Mouse (Mus musculus) layer of hippocampus, adult 11-12 months (tissue): ENCODE results near the gene Chrm3.
A peak's percentile ranks its signal among the peaks of the same experiment; 100 is the strongest.
"Not testable (repeated sequence)": the region's sequence is repeated elsewhere in the genome, so short reads cannot be mapped to it uniquely, and the experiment has no call there.

Source experiments
- DNase-seq: peaks from one replicate; pipeline ENCODE4 v3.0.0; 2022; ENCODE audit warnings: low spot score

Chrm3 gene

DNA sequence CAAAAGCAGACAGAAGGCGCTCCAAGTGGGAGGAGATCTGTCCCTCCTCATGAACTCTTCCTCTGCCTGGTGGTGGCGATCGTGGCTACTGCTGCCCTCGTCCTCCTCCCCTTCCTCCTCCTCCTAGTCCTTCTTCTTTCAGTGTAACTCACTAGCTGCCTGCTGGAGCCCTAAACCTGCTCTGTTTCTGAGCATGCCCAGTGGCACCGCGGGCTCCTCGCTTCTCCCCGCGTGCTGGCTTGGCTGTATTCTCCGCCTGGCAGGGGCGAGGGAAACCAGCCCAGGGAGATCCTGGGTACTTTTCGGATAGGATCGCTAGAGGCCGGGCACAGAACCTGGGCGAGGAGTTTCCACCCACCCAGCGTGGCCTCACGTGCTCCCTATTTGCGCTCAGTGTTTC lies at the start of gene Chrm3:
Gene Chrm3 (minus strand): TSS at position 71 of the 400 bp plus-strand sequence.
- DNase-seq: peak; percentile 54

DNA sequence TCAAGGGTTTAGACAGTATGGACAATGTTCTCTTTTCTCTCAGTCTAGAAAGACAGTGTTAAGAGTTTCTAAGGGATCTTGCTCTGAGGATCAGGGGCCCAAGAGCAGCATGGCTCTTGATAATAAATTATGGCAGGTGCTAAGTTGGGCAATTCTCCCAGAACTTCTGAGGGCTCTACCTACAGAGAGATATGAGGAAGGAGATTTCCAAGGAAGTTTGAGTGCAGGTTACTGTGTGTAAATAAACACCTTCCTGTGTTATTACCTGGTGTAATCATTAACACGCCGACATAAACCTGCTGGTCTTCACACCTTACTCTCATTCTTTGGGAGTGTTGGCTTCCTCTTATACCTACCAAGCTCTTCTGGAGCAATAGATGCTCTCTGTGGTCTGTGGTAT lies 33.7 kb upstream of the Chrm3 start:
- no peak for DNase-seq

- not testable (repeated sequence) for DNase-seq
Observed at GRCm38 (mm10) chr13:10375487-10375886, 14.8 kb upstream of the Chrm3 start.

GRCm38 (mm10) chr13:10360199-10360694 lies 400 bp downstream of the Chrm3 start:
- DNase-seq: peak; percentile 8

DNA sequence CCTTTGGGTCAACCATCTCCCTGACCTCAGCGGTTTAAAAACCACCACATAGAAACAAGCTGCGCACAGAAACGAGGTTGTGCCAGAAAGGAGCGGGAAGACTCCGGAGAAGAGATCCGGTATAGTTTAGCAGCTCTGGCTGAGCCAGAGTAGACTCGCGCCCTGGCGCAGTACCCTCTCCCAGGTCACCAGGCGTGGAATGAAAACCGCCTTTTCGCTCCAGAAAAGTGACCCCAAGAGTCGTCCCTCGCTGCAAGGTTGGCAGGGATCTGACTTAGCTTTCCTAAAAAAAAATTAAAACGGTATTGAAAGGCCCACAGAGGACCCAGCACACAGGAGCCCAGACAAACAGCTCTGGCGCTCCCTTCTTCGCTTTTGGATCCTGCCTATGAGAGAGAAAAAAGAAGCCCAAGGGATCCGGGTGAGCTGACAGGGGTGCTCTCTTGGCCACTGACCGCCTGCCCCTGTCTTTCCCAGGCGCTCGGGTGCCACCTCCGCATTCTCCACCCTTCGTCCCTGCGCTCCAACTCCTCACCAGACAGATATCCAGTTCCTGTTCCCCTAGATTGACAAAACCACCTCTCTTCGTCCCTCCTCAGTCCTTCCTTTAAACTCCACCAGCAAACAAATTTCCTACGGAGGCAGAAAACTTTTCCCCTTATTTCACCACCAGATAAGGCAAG lies 990 bp downstream of the Chrm3 start:
- no peak for DNase-seq

- no peak for DNase-seq
Observed at GRCm38 (mm10) chr13:10355796-10356195, 4.9 kb downstream of the Chrm3 start.

DNA sequence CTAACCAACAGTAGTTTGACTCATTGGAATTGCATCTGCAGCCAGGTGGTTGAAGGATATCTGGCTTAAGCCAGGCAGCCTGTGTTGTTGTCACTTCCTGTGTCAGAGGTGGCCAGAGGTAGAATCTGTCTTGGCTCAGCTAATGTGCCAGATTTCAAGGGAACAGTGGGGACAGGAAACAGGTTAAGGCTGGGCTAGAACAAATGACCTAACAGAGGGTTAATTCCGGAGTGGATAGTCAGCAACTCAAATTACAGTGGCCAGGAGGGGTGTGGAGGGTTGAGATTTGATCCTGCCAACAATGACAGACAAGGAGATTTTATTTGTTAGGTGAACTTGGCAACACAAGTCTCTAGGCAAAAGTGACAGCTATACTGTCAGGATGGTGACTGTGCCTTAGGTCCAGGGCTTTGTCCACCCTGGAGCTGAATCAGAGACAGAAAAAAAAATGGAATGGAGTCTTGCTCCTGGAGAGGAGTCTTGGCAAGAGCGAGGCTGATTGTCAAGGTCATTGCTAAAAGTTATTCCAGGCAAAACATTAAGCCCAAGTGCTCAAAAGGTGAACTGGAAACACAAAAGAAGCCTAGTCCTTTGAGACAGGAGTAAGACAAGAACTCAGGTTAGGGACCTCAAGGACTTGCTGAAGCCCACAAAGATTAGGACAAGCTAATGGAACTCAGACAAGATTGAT lies 5.6 kb downstream of the Chrm3 start:
- no peak for DNase-seq

- DNase-seq: no peak
Observed at GRCm38 (mm10) chr13:10352141-10352540, 8.5 kb downstream of the Chrm3 start.

DNA sequence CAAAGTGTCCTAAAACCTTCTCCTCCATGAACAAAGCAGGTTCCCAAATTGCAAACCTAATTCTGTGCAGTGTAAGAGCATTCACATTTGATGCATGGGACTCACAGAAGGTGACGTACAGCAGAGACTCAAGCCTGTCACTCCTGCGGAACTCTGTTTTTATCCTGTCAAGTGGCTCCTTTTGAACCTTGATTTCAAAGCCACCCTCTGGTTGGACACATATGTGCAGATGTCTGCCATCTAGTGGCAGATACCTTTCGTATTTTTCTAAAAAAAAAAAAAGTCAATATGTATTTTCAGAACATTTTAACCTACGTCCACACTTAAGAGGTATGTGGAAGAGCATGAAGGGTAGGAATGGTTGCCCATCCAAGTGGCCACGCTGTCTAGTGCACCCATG lies 16.3 kb downstream of the Chrm3 start:
- DNase-seq: no peak

GRCm38 (mm10) chr13:10335558-10335957 lies 25.1 kb downstream of the Chrm3 start:
- DNase-seq: no peak

GRCm38 (mm10) chr13:10332762-10333161 lies 27.9 kb downstream of the Chrm3 start:
- no peak for DNase-seq

DNA sequence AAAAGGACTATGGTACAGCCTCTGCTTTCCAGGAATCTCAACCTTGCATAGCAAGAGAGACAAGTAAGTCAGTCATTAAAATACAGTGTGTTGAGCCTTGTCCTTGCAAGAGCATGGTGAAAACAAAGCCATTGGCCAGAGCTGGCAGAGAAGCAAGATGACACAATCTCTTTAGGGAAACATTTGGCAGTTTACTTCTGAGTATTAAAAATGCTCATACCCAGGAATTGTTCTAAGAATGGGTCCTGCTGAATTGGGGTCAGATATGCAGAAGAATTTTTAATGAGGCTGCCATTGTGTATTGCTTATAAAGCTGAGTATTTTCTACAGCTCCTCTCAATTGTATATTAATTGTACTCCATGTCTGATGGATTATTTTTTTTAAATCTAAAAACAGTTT lies 50.8 kb downstream of the Chrm3 start:
- DNase-seq: no peak

- DNase-seq: no peak
Observed at GRCm38 (mm10) chr13:10295160-10295559, 65.5 kb downstream of the Chrm3 start.

DNA sequence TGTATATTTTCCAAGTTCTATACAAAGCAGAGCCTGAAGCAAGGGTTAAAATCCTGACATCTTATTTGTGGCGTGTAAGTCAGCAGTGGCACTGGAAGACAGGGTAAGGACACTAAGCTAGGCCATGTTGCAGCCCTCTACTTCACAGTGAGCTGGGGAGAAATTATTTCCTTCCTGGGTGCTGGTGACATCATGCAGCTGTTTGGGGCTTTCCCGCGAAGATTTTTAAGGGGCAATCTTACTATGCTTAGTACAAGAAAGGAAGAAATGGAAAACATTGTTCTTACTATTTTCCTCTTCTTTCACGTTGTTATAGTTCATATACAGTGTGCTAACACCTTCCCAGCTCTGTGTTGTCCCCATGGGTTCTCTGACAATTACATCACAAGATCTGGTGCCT lies 76.3 kb downstream of the Chrm3 start:
- no peak for DNase-seq

GRCm38 (mm10) chr13:10274907-10275306 lies 85.7 kb downstream of the Chrm3 start:
- no peak for DNase-seq

- DNase-seq: no peak
Observed at GRCm38 (mm10) chr13:10263784-10264183, 96.9 kb downstream of the Chrm3 start.

DNA sequence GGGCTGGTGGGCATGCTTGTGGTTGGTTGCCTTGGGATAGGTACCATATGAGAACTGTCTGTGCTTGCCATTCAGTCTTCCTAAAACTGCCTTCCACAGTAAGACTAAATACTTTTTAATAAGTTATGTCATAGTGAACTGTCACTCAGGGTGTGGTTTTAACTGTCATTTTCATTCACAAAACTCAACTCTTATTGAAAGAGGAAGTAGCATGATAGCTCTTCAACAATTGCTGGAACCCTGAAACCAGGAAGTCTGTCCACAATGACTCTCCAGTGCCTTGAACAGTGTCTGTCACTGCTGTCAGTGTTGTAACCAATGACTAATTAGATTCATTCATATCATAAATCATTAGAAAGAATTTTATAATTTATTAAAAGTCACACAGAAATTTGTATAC lies 107.6 kb downstream of the Chrm3 start:
- no peak for DNase-seq

GRCm38 (mm10) chr13:10251499-10252179 lies 109.0 kb downstream of the Chrm3 start:
- DNase-seq: no peak

DNA sequence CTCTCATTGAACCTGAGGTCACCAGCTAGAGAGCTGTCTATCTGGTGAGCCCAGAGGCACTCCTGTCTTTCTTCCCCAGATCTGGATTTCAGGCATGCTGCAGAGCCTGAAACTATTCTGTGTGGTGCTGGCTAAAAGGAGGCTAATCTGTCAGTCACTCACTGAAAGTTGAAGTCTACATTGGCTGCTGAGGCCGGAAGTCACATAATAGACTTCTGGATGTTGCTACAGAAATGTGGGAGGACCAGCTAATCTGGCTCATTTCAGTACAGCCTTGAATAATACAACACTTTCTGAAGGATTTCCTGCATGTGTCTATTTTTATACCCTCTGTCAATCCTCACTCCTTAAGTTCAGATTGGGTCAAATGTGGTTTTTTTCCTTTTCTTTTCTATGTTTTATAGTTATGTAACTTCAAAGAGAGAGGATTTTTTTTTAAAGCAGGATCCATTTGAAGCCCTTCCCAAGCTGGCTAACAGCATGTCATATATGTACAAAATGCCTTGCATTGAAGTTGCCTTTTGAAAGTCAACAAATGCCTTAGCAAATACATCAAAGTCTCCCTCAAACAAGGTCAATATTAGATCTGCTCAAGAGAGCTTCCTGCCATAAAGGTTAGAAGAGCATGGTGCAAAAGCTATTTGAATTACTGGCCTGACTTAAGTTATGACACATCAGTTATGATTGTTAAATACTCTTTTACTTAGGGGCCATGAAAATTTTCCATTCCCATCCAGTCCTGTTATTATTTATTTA lies 116.2 kb downstream of the Chrm3 start:
- DNase-seq: no peak

GRCm38 (mm10) chr13:10240238-10240637 lies 120.4 kb downstream of the Chrm3 start:
- DNase-seq: no peak

DNA sequence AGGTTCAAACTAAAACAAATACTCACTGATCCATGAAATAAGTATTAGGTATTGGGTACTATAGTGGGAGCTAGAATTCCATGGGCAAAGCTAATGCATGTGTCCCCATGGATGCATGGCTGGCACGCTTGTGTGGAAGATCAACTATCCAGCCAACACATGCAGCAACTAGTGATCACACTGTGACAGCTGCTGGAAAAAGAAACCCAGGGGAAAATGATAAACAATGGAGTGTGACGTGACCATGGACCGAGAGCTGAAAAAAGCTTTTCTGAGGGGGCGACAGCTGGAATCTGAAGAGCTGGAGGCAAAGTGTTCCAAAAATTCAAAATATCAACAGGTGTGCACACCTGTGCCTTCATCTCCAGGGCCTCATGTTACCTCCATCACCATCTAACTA lies 120.8 kb downstream of the Chrm3 start:
- no peak for DNase-seq

GRCm38 (mm10) chr13:10237616-10238015 lies 123.0 kb downstream of the Chrm3 start:
- no peak for DNase-seq
